Mouse (Mus musculus) myocyte (in vitro differentiated cells): ENCODE data around the gene Pla2g15. TPM values are rescaled to one million over a fixed set of nuclear protein-coding genes. Genes with fewer than 3 reads are reported as not detected.

Experiments
- H3K27me3 ChIP-seq: one replicate; pipeline ENCODE4 v1.6.1; 2011; ENCODE audit not compliant: control insufficient read depth, insufficient read depth, insufficient read length
- H3K36me3 ChIP-seq: one replicate; pipeline ENCODE4 v1.6.1; 2011; ENCODE audit not compliant: control insufficient read depth, insufficient read depth
- H3K4me2 ChIP-seq: one replicate; pipeline ENCODE4 v1.6.1; 2011; ENCODE audit warnings: low read depth, control low read depth
- H3K4me3 ChIP-seq: one replicate; pipeline ENCODE4 v1.5.1; 2011; ENCODE audit warnings: mild to moderate bottlenecking, control low read depth, moderate library complexity
- H3K79me2 ChIP-seq: one replicate; pipeline ENCODE4 v1.6.1; 2011; ENCODE audit not compliant: control insufficient read depth, insufficient read depth
- H3ac ChIP-seq: one replicate; pipeline ENCODE4 v1.6.1; 2011; ENCODE audit not compliant: control insufficient read depth, insufficient read length
- CEBPB ChIP-seq: IDR thresholded peaks from 2 replicates; pipeline ENCODE4 v1.6.1; 2011; ENCODE audit warnings: mild to moderate bottlenecking, moderate library complexity; ENCODE audit not compliant: poor library complexity, insufficient read depth, severe bottlenecking
- E2F4 ChIP-seq: IDR thresholded peaks from one replicate; pipeline ENCODE4 v1.6.1; 2011; ENCODE audit warnings: mild to moderate bottlenecking, control low read depth, moderate library complexity; ENCODE audit not compliant: insufficient read depth
- MAX ChIP-seq: IDR thresholded peaks from one replicate; pipeline ENCODE4 v1.6.1; 2011; ENCODE audit warnings: low read depth, mild to moderate bottlenecking, control low read depth
- MYOD1 ChIP-seq, 3 experiments: IDR thresholded peaks; one replicate each; pipeline ENCODE4 v1.6.1; 2011; ENCODE audit warnings: control low read depth in 2 of 3, low read depth in 2 of 3, mild to moderate bottlenecking in 2 of 3, moderate library complexity in 1 of 3; ENCODE audit not compliant: insufficient read length in 2 of 3, control insufficient read depth in 1 of 3
- MYOG ChIP-seq, 3 experiments: IDR thresholded peaks; one replicate each; pipeline ENCODE4 v1.6.1; 2011; ENCODE audit warnings: control low read depth in 2 of 3, low read depth in 2 of 3, mild to moderate bottlenecking in 2 of 3; ENCODE audit not compliant: insufficient read length in 2 of 3, control insufficient read depth in 1 of 3, insufficient read depth in 1 of 3
- POLR2A ChIP-seq: IDR thresholded peaks from one replicate; pipeline ENCODE4 v1.6.1; 2011; ENCODE audit warnings: low read depth, mild to moderate bottlenecking, control low read depth, moderate library complexity; ENCODE audit not compliant: insufficient read length
- POLR2AphosphoS2 ChIP-seq: IDR thresholded peaks from one replicate; pipeline ENCODE4 v1.6.1; 2011; ENCODE audit warnings: low read depth, control low read depth; ENCODE audit not compliant: insufficient read length
- REST ChIP-seq: IDR thresholded peaks from one replicate; pipeline ENCODE4 v1.6.1; 2011; ENCODE audit warnings: mild to moderate bottlenecking, control low read depth, moderate library complexity; ENCODE audit not compliant: insufficient read depth, insufficient read length
- SRF ChIP-seq: IDR thresholded peaks from one replicate; pipeline ENCODE4 v1.6.1; 2011; ENCODE audit warnings: low read depth; ENCODE audit not compliant: control insufficient read depth, insufficient read length
- TCF12 ChIP-seq: IDR thresholded peaks from one replicate; pipeline ENCODE4 v1.6.1; 2011; ENCODE audit warnings: mild to moderate bottlenecking, control low read depth; ENCODE audit not compliant: poor library complexity, insufficient read depth, severe bottlenecking
- TCF3 ChIP-seq: IDR thresholded peaks from one replicate; pipeline ENCODE4 v1.6.1; 2011; ENCODE audit warnings: low read depth, control low read depth; ENCODE audit not compliant: insufficient read length
- USF1 ChIP-seq: IDR thresholded peaks from one replicate; pipeline ENCODE4 v1.6.1; 2011; ENCODE audit warnings: low read depth, mild to moderate bottlenecking, control low read depth, moderate library complexity
- polyA plus RNA-seq: library from polyadenylated mRNA; unstranded; fragments of >200 nt; fragmentation: generic; extraction: Trizol; gene quantifications from one replicate; pipeline ENCODE4 v1.2.1, GENCODE M21; 2012; ENCODE audit warnings: missing spikeins

Pla2g15 gene
- polyA plus RNA-seq, 1 experiment, result 9.6 TPM

- H3K27me3 ChIP-seq, result no peaks in the 10 kb centered on the region
- no peak overlapping the region for H3K4me3 ChIP-seq
- TF ChIP-seq E2F4 (no peak), TCF3 (no peak), POLR2A (no peak), MAX (no peak), SRF (no peak), MYOG (IDR thresholded peaks at IDR 0.05; ENCODE audit: control insufficient read depth in 1 of 3, insufficient read depth in 1 of 3, insufficient read length in 2 of 3, low read depth in 2 of 3) (no peak), TCF12 (no peak), REST (no peak), USF1 (no peak), MYOD1 (IDR thresholded peaks at IDR 0.05; ENCODE audit: control insufficient read depth in 1 of 3, insufficient read length in 2 of 3, low read depth in 2 of 3) (no peak), CEBPB (no peak)
- no peak overlapping the region for H3K4me2 ChIP-seq
- H3ac ChIP-seq, result no peak overlapping the region
- no peaks in the 10 kb centered on the region for H3K79me2 ChIP-seq
- peaks cover 16% of the 10 kb centered on the region for H3K36me3 ChIP-seq
Observed at GRCm38 (mm10) chr8:106159876-106160275, 9.7 kb downstream of the Pla2g15 start.

- no peaks in the 10 kb centered on the region for H3K27me3 ChIP-seq
- H3K4me2 ChIP-seq, result no peak overlapping the region
- peaks cover 7% of the 10 kb centered on the region for H3K36me3 ChIP-seq
- no peak overlapping the region for H3K4me3 ChIP-seq
- TF ChIP-seq POLR2AphosphoS2, result no peak
- no peak for TF ChIP-seq TCF3
- no peak overlapping the region for H3ac ChIP-seq
- H3K79me2 ChIP-seq, result no peaks in the 10 kb centered on the region
Observed at GRCm38 (mm10) chr8:106163251-106163650, 13.1 kb downstream of the Pla2g15 start.

GRCm38 (mm10) chr8:106165460-106165859 is 15.3 kb downstream of the Pla2g15 start:
- peaks cover 6% of the 10 kb centered on the region for H3K36me3 ChIP-seq
- no peak overlapping the region for H3K4me2 ChIP-seq
- TF ChIP-seq SRF (no peak), MYOG (IDR thresholded peaks at IDR 0.05; ENCODE audit: control insufficient read depth in 1 of 3, insufficient read depth in 1 of 3, insufficient read length in 2 of 3, low read depth in 2 of 3) (no peak), POLR2A (no peak), POLR2AphosphoS2 (no peak), USF1 (no peak), MAX (no peak), REST (no peak), TCF12 (no peak), MYOD1 (IDR thresholded peaks at IDR 0.05; ENCODE audit: control insufficient read depth in 1 of 3, insufficient read length in 2 of 3, low read depth in 2 of 3) (no peak), E2F4 (no peak)
- no peak overlapping the region for H3ac ChIP-seq
- peaks cover 16% of the 10 kb centered on the region for H3K79me2 ChIP-seq
- H3K4me3 ChIP-seq, result no peak overlapping the region
- H3K27me3 ChIP-seq, result no peaks in the 10 kb centered on the region

- no peaks in the 10 kb centered on the region for H3K27me3 ChIP-seq
- peak within 1 kb of the TSS; percentile 100 for H3K4me2 ChIP-seq
- H3ac ChIP-seq, result peak within 1 kb of the TSS; percentile 74
- TF ChIP-seq MYOD1 (IDR thresholded peaks at IDR 0.05; ENCODE audit: control insufficient read depth in 1 of 3, insufficient read length in 2 of 3, low read depth in 2 of 3) (no peak), POLR2A (peak; percentile 99), POLR2AphosphoS2 (peak; percentile 95), MYOG (IDR thresholded peaks at IDR 0.05; ENCODE audit: control insufficient read depth in 1 of 3, insufficient read depth in 1 of 3, insufficient read length in 2 of 3, low read depth in 2 of 3) (peak in 2 of 3 experiments; percentile 2 to 18)
- H3K36me3 ChIP-seq, result peaks cover 4% of the 10 kb centered on the region
- H3K79me2 ChIP-seq, result peaks cover 25% of the 10 kb centered on the region
- peak within 1 kb of the TSS; percentile 89 for H3K4me3 ChIP-seq
Observed at GRCm38 (mm10) chr8:106168356-106169016, 18.3 kb downstream of the Pla2g15 start, which contains the start of gene Slc7a6. Slc7a6 (plus strand) TSS chr8:106168857.

- peaks cover 31% of the 10 kb centered on the region for H3K79me2 ChIP-seq
- H3K27me3 ChIP-seq, result no peaks in the 10 kb centered on the region
- peaks cover 2% of the 10 kb centered on the region for H3K36me3 ChIP-seq
- peak overlapping the region; percentile 74 for H3ac ChIP-seq
- TF ChIP-seq POLR2A (peak; percentile 40), POLR2AphosphoS2 (no peak), MAX (no peak), E2F4 (no peak)
- peak overlapping the region; percentile 100 for H3K4me2 ChIP-seq
- peak overlapping the region; percentile 89 for H3K4me3 ChIP-seq
Observed at GRCm38 (mm10) chr8:106169017-106169933, 19.1 kb downstream of the Pla2g15 start.
